Mouse (Mus musculus) gastrocnemius, postnatal 4 days (tissue): ENCODE measurements at regions not wholly inside any gene's neighbourhood (a gene's known extent, or its start where the extent isn't known, plus 50 kb on each side); places are given as distances from the start of the nearest gene placed in this dataset.

Experiments
- DNase-seq, 2 experiments: peaks; one replicate each; pipeline ENCODE4 v3.0.0; 2021 to 2022; ENCODE audit warnings: low spot score in 2 of 2, mixed read lengths in 2 of 2

GRCm38 (mm10) chr14:40758441-40758840 lies 134.6 kb downstream of the Sh2d4b start:
- DNase-seq = no peak

GRCm38 (mm10) chr14:40740541-40740940 lies 152.5 kb downstream of the Sh2d4b start:
- DNase-seq = no peak

GRCm38 (mm10) chr14:40731861-40732260 lies 161.2 kb downstream of the Sh2d4b start:
- DNase-seq = peak in 1 of 2 experiments; percentile 15

GRCm38 (mm10) chr14:40708981-40709531 lies 184.0 kb downstream of the Sh2d4b start:
- no peak for DNase-seq

DNA sequence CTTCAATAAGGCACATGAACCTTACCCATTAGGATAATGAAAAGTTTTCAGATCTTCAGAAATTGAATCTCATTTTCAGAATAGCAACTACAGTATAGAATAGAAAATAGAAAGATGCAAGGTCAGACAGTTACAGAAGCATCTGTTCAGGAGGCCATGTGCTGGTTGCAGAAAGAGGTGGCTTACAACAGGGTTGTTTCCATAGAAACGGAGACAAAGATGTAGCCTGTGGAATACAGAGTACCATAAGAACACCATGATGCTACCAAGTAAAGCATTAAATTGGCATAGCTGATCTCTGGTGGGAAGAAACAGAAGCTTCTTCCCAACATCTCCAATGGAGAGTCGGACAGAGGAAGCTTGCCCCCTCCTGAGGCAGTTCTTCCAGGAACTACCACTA lies 185.6 kb downstream of the Sh2d4b start:
- no peak for DNase-seq

DNA sequence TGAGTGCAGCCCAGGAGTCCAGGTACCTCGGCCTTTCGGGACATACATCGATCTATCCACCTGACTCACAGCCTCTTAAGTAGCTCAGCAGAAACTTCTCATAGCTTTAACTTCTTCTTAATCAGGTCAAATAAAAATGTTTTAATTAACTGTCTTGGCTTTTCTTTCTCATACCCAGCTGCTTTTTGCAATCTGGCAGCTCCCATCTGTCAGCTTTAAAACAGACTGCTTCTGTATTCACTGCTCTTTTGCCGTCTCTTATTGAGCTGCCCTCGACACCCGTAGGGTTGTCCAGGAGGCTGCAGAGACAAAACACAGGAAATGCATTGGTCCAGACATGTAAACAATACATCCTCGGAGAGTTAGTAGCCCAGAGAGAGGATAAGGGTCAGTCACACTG lies 189.6 kb downstream of the Sh2d4b start:
- DNase-seq = no peak

GRCm38 (mm10) chr14:40681711-40682110 lies 211.4 kb downstream of the Sh2d4b start:
- no peak for DNase-seq

DNA sequence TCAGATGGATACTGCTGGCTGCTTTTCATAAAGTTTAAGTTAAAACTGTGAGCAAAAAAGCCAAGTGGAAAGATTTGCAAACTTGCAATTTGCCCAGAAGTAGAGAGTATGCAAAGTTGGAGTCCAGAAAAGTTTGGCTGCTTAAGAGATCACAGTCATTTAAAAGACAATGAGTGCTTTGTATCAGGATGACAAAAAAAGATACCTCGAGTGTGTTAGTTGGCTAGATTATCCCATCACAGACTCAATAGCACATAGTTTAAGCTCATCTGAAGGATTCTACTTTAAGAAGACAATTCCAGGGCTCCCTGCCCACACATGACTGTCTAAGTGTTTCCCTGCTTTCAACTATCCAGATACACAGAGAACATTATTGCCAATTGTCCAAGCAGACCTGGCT lies 239.5 kb downstream of the Sh2d4b start:
- no peak for DNase-seq
